Mouse (Mus musculus): ENCODE measurements around the gene Usp8. TPM values are rescaled to one million over a fixed set of nuclear protein-coding genes. Genes with fewer than 3 reads are reported as not detected.

Gene Usp8
- polyA plus RNA-seq, 1 experiment: 16.2 TPM

- H3K4me3 ChIP-seq (ENCODE audit: control insufficient read depth, insufficient read depth, low read length): no peak overlapping the region
- H3K27ac ChIP-seq (ENCODE audit: control insufficient read depth, insufficient read depth, low read length): no peak overlapping the region
- no peak for TF ChIP-seq CTCF (IDR thresholded peaks at IDR 0.05; ENCODE audit: borderline replicate concordance, control insufficient read depth, extremely low read depth, insufficient read depth, low read length, poor library complexity)
- TF ChIP-seq POLR2A (IDR thresholded peaks at IDR 0.05; ENCODE audit: control insufficient read depth, extremely low read depth, insufficient read depth, low read length, poor library complexity): no peak
- 85% methylated on average over 5 of the region's 5 CpGs for WGBS
- no peaks in the 10 kb centered on the region for H3K4me1 ChIP-seq (replicated peaks; ENCODE audit: control insufficient read depth, insufficient read depth, low read length)
- peaks cover 56% of the 10 kb centered on the region for H3K36me3 ChIP-seq (ENCODE audit: control insufficient read depth, insufficient read depth, low read length)
- H3K27me3 ChIP-seq (ENCODE audit: control insufficient read depth, insufficient read depth, low read length): no peaks in the 10 kb centered on the region
- DNase-seq: no peak
Observed at GRCm38 (mm10) chr2:126792611-126793010, 85.5 kb downstream of the Usp8 start.

GRCm38 (mm10) chr2:126795708-126796107, 88.6 kb downstream of the Usp8 start:
- Histone ChIP-seq H3K4me1 (replicated peaks; ENCODE audit: control insufficient read depth, insufficient read depth, low read length) (no peaks in the 10 kb centered on the region), H3K27me3 (ENCODE audit: control insufficient read depth, insufficient read depth, low read length) (no peaks in the 10 kb centered on the region), H3K27ac (ENCODE audit: control insufficient read depth, insufficient read depth, low read length) (no peak overlapping the region), H3K36me3 (ENCODE audit: control insufficient read depth, insufficient read depth, low read length) (peaks cover 71% of the 10 kb centered on the region), H3K4me3 (ENCODE audit: control insufficient read depth, insufficient read depth, low read length) (no peak overlapping the region)
- DNase-seq: no peak
- TF ChIP-seq CTCF (IDR thresholded peaks at IDR 0.05; ENCODE audit: borderline replicate concordance, control insufficient read depth, extremely low read depth, insufficient read depth, low read length, poor library complexity): no peak
- no peak for TF ChIP-seq POLR2A (IDR thresholded peaks at IDR 0.05; ENCODE audit: control insufficient read depth, extremely low read depth, insufficient read depth, low read length, poor library complexity)
- WGBS: 95% methylated on average over 3 of the region's 3 CpGs

GRCm38 (mm10) chr2:126798455-126798854, 91.3 kb downstream of the Usp8 start:
- Histone ChIP-seq H3K27me3 (ENCODE audit: control insufficient read depth, insufficient read depth, low read length) (no peaks in the 10 kb centered on the region), H3K36me3 (ENCODE audit: control insufficient read depth, insufficient read depth, low read length) (peaks cover 68% of the 10 kb centered on the region)
- WGBS: 96% methylated on average over 5 of the region's 5 CpGs

GRCm38 (mm10) chr2:126801980-126802379, 94.9 kb downstream of the Usp8 start:
- Histone ChIP-seq H3K27ac (ENCODE audit: control insufficient read depth, insufficient read depth, low read length) (no peak overlapping the region), H3K36me3 (ENCODE audit: control insufficient read depth, insufficient read depth, low read length) (peaks cover 56% of the 10 kb centered on the region), H3K4me3 (ENCODE audit: control insufficient read depth, insufficient read depth, low read length) (no peak overlapping the region), H3K4me1 (replicated peaks; ENCODE audit: control insufficient read depth, insufficient read depth, low read length) (no peaks in the 10 kb centered on the region), H3K27me3 (ENCODE audit: control insufficient read depth, insufficient read depth, low read length) (no peaks in the 10 kb centered on the region)
- whole genome bisulfite sequencing: 99% methylated on average over 3 of the region's 3 CpGs
- DNase-seq: no peak
- TF ChIP-seq POLR2A (IDR thresholded peaks at IDR 0.05; ENCODE audit: control insufficient read depth, extremely low read depth, insufficient read depth, low read length, poor library complexity): no peak
- no peak for TF ChIP-seq CTCF (IDR thresholded peaks at IDR 0.05; ENCODE audit: borderline replicate concordance, control insufficient read depth, extremely low read depth, insufficient read depth, low read length, poor library complexity)

More at GRCm38 (mm10) chr2:126798455-126798854, 91.3 kb downstream of the Usp8 start:
- TF ChIP-seq POLR2A (IDR thresholded peaks at IDR 0.05; ENCODE audit: control insufficient read depth, extremely low read depth, insufficient read depth, low read length, poor library complexity) (no peak), CTCF (IDR thresholded peaks at IDR 0.05; ENCODE audit: borderline replicate concordance, control insufficient read depth, extremely low read depth, insufficient read depth, low read length, poor library complexity) (no peak)
- Histone ChIP-seq H3K4me3 (ENCODE audit: control insufficient read depth, insufficient read depth, low read length) (no peak overlapping the region), H3K4me1 (replicated peaks; ENCODE audit: control insufficient read depth, insufficient read depth, low read length) (no peaks in the 10 kb centered on the region), H3K27ac (ENCODE audit: control insufficient read depth, insufficient read depth, low read length) (no peak overlapping the region)
- DNase-seq: no peak

Other genes starting within 250 kb of the Usp8 start
- 4.3 and 4.7 TPM in 2 replicates for gene Atp8b4, start 206.7 kb upstream of the Usp8 start, polyA plus RNA-seq (2012; rRNA removed)
- gene Slc27a2, start 154.9 kb upstream of the Usp8 start, polyA plus RNA-seq (2012; rRNA removed): 2.4 and 5.2 TPM in 2 replicates
- gene Hdc, start 88.0 kb upstream of the Usp8 start, polyA plus RNA-seq (2012; rRNA removed): 18.1 and 19.1 TPM in 2 replicates
- gene Gabpb1, start 31.0 kb upstream of the Usp8 start, polyA plus RNA-seq (2012; rRNA removed): 26.2 and 32.1 TPM in 2 replicates
- 0.32 and 0.51 TPM in 2 replicates for gene Usp50, start 76.1 kb downstream of the Usp8 start, polyA plus RNA-seq (2012; rRNA removed)
- gene Trpm7, start 168.9 kb downstream of the Usp8 start, polyA plus RNA-seq (2012; rRNA removed): 10.3 and 11.6 TPM in 2 replicates
- 23.4 and 24.3 TPM in 2 replicates for gene Sppl2a, start 225.9 kb downstream of the Usp8 start, polyA plus RNA-seq (2012; rRNA removed)

Measured in thymus, adult 2 months (tissue).